Mouse (Mus musculus) E14TG2a.4 (cell line): Measurements from ENCODE around the gene Sash1.

ENCODE experiments used
- H3K27me3 ChIP-seq: 2 replicates; pipeline ENCODE4 v1.6.1; 2014; ENCODE audit warnings: low read length, control low read depth; ENCODE audit not compliant: insufficient read depth
- H3K36me3 ChIP-seq: 2 replicates; pipeline ENCODE4 v1.6.1; 2014; ENCODE audit warnings: low read length, control low read depth; ENCODE audit not compliant: insufficient read depth
- H3K4me1 ChIP-seq: replicated peaks from 2 replicates; pipeline ENCODE4 v1.6.1; 2014; ENCODE audit warnings: low read depth, low read length, control low read depth
- H3K4me3 ChIP-seq: replicated peaks from 2 replicates; pipeline ENCODE4 v1.5.1; 2014; ENCODE audit warnings: mild to moderate bottlenecking, low read length
- H3K9me3 ChIP-seq: 2 replicates; pipeline ENCODE4 v1.6.1; 2014; ENCODE audit warnings: low read length, control low read depth
- CTCF ChIP-seq: conservative IDR thresholded peaks from 2 replicates; pipeline ENCODE4 v1.5.1; 2014; ENCODE audit warnings: low read length
- NANOG ChIP-seq: IDR thresholded peaks from 2 replicates; pipeline ENCODE4 v1.6.1; 2014; ENCODE audit warnings: borderline replicate concordance, low read length, mixed read lengths
- POU5F1 ChIP-seq: IDR thresholded peaks from 2 replicates; pipeline ENCODE4 v1.6.1; 2014; ENCODE audit warnings: low read length, borderline replicate concordance

The Sash1 gene

DNA sequence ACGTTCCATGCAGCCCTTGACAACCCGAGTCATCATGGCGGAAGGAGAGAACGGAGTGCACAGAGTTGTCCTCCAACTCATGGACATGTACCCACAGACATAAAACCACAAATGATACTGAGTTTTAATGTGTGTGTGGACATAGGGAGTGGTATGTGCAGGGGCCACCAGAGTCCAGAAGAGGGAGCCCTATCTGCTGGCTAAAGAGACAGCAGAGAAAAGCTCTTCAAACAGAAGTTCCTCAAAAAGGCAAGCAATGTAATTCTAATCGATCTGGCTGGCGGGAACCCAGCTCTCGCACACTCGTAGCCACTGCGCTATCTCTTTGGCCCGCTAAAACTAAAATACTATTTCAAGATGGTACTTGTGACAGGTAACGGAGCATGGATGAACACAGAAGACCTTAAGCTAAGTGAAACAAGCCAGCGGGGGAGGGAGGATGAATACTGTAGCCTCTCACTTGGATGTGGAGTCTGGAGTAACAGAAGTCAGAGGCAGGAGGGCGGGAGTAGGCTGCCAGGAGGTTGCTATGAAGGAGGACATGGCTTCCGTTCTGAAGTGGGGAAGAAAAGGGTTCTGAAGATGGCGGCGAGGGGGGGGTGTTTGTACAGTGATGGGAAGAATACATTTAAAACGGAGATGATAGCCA is 51.9 kb downstream of the Sash1 start:
- peak; percentile 55 for TF ChIP-seq CTCF
- no peak for TF ChIP-seq NANOG
- Histone ChIP-seq H3K36me3 (peaks cover 22% of the 10 kb centered on the region), H3K9me3 (no peaks in the 10 kb centered on the region), H3K27me3 (no peaks in the 10 kb centered on the region), H3K4me3 (peak overlapping the region; percentile 60), H3K4me1 (peaks cover 84% of the 10 kb centered on the region)

DNA sequence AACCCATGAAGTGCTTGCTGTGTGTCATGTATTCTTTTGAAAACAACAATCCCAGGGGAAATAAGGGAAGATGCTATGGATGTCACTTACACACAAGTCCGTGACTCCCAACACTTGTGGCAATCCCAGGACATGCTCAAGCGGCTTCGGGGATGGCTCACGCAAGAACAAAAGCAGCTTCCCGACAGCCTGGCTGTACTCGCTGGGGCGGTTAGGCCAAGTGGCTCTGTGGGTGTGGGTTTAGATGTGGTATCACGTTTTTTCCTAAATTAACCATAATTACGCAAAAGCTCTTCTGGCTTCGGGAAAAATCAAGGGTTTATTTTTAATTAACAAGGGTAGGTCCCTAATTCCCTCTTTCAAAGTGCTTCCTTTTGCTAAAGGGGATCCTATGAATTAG is 59.6 kb downstream of the Sash1 start:
- Histone ChIP-seq H3K36me3 (peaks cover 25% of the 10 kb centered on the region), H3K4me1 (peaks cover 52% of the 10 kb centered on the region), H3K4me3 (no peak overlapping the region), H3K9me3 (no peaks in the 10 kb centered on the region), H3K27me3 (no peaks in the 10 kb centered on the region)
- TF ChIP-seq CTCF: no peak
- TF ChIP-seq NANOG: no peak
- no peak for TF ChIP-seq POU5F1

DNA sequence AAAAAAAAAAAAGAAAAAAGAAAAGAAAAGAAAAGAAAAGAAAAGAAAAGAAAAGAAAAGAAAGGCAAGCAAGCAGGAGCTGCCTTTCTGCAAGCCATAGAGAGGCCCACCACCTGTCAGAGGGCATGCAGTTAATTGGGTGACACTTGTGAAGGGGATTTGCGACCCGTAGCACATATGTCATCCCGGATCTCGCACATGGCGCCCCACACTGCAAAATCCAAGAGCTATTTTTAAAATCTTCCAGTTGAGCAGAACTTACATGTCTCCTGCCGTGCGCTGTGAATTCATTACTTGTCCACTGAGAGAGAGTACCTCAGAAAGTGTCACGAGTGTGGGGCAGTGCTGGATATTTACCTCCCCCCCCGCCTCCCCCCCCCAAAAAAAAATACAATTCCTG is 60.0 kb downstream of the Sash1 start:
- H3K4me1 ChIP-seq: peaks cover 52% of the 10 kb centered on the region
- no peaks in the 10 kb centered on the region for H3K27me3 ChIP-seq
- peaks cover 23% of the 10 kb centered on the region for H3K36me3 ChIP-seq
- TF ChIP-seq POU5F1 (no peak), CTCF (no peak), NANOG (no peak)
- H3K4me3 ChIP-seq: no peak overlapping the region
- no peaks in the 10 kb centered on the region for H3K9me3 ChIP-seq

DNA sequence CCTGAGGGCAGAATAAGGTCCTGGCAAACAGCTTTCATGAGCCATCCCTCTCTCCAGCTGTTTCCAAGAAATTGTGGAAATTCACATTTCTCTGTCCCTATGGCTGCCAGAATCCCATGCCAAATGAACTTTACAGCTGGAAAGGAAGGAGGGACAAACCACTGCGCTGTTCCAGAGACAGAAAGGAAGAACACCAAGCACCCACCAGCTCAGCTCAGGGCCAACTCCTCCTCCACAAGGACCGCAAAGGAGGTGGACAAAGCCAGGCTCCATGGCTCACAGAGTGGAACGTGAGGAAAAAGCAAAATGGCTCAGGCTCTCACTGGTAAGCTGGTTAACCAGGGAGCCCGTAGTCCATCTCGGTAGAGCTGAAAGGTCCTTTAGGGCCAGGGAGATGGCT is 67.8 kb downstream of the Sash1 start:
- H3K9me3 ChIP-seq: no peaks in the 10 kb centered on the region
- H3K4me3 ChIP-seq: peak overlapping the region; percentile 41; the same call in 1 of the 2 replicates
- H3K4me1 ChIP-seq: peaks cover 68% of the 10 kb centered on the region
- no peak for TF ChIP-seq NANOG
- no peak for TF ChIP-seq POU5F1
- TF ChIP-seq CTCF: no peak
- peaks cover 36% of the 10 kb centered on the region for H3K36me3 ChIP-seq
- H3K27me3 ChIP-seq: no peaks in the 10 kb centered on the region

DNA sequence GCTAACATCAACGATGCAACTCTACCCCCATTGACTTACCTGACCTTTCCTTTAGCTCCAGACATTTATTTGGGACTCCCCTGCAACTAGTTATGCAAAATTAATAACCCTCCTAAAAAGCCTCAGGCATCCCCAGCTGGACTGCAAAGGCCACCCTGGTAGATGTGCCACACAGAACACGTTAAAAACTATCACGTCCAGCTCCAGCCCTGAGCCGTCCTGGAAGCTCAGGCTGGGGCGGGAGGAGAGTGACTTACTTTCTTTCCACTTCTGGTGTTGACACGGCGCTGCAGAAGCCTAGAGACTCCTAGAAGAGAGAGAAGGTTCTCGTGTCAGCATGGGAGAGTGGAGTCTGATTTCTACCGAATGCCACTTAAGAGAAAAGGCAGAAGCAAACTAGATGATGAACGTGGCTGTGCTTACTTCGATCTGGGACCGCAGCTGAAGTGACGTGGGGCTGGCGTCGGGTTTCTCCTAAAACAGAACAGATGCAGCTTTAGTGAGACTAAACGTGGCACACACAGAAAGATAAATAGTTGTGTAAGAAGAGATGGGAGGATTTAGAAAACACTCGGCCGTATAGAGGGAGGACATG is 71.8 kb downstream of the Sash1 start:
- Histone ChIP-seq H3K4me3 (no peak overlapping the region), H3K27me3 (no peaks in the 10 kb centered on the region), H3K4me1 (peaks cover 38% of the 10 kb centered on the region), H3K36me3 (peaks cover 57% of the 10 kb centered on the region), H3K9me3 (no peaks in the 10 kb centered on the region)
- TF ChIP-seq NANOG (no peak), POU5F1 (no peak), CTCF (no peak)

DNA sequence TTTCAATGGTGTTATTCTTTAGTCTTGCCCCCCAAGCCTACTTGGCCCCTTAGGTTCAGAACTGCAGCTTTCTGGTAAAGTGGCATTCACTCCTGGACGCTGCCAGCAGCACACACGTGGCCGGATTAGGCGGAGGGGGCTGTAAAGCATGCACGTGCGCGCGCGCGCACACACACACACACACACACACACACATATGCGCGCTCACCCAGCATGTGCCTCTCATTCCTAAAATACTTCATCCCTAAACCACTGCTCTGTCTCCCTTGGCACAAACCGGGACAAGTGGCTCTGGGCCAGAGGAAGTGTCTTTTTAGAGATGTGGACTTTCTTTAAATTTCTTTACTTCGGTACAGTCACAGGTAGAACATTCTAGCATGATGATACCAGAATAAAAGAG is 72.6 kb downstream of the Sash1 start:
- no peak for TF ChIP-seq POU5F1
- no peak for TF ChIP-seq NANOG
- TF ChIP-seq CTCF: no peak
- H3K27me3 ChIP-seq: no peaks in the 10 kb centered on the region
- peaks cover 38% of the 10 kb centered on the region for H3K4me1 ChIP-seq
- H3K36me3 ChIP-seq: peaks cover 61% of the 10 kb centered on the region
- no peaks in the 10 kb centered on the region for H3K9me3 ChIP-seq
- H3K4me3 ChIP-seq: no peak overlapping the region

DNA sequence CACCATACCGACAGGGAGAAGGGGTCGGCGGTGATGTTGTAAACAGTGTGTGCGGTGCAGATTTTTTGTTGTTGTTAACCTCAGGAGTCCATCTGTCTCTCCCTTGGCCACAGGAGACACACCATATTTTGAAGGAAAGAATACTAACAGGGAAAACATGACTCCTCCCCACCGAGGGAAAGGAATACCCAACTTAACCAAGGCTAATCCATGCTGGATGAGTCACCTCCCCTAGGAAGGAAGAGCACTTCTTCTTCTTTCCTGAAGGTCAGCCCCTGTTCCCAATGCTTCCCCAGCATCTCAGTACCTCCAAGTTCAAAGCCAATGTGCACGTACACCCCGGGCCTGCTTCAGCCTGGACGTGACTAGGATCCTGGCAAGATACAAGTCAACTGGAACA is 73.1 kb downstream of the Sash1 start:
- Histone ChIP-seq H3K27me3 (no peaks in the 10 kb centered on the region), H3K9me3 (no peaks in the 10 kb centered on the region), H3K36me3 (peaks cover 61% of the 10 kb centered on the region), H3K4me1 (peaks cover 33% of the 10 kb centered on the region), H3K4me3 (no peak overlapping the region)
- TF ChIP-seq NANOG (no peak), CTCF (no peak), POU5F1 (no peak)

DNA sequence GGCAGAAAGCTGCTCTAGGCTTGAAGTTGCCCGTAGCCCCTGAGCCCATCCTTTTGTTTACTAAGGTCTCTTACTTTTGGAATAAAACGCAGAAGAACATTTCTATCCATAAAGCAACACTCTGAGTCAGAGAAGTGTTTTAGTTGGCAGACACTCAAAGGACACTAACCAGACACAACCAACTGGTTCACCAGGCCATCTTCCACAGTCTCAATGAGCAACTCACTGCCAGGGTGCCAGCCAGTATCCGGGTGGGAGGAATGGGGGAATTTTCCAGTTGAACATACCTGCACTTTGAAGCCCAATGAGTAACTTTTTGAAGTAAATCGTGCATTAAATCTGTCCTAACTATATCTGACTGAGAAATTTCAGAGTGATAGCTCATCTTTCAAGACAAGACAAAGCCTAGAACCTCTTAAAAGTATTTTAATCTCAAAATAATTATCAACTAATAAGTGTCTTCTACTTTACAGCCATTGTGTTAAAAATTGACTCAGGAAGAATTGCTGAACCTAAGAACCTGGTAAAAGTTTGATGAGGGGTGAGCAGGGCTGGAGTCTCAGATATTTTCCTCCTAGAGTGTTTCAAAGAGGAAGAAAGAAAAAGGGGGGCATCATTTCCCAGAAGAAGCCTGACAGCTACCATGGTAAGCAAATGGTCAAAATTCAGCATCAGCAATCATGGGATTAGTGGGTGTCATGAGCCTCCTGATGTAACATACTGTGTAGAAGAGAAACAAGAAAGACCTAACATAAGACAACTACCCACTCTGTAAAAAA is 74.4 kb downstream of the Sash1 start:
- Histone ChIP-seq H3K27me3 (no peaks in the 10 kb centered on the region), H3K9me3 (no peaks in the 10 kb centered on the region), H3K36me3 (peaks cover 71% of the 10 kb centered on the region), H3K4me3 (no peak overlapping the region), H3K4me1 (peaks cover 20% of the 10 kb centered on the region)
- TF ChIP-seq NANOG (no peak), POU5F1 (no peak), CTCF (no peak)
